Mouse (Mus musculus) liver, adult 10 weeks (tissue): ENCODE measurements around the gene Creg1. TPM values are rescaled to one million over a fixed set of nuclear protein-coding genes. Genes with fewer than 3 reads are reported as not detected.

Source experiments
- polyA plus RNA-seq: library from polyadenylated mRNA; stranded (reverse); fragments of 350-450 nt; fragmentation: Illumina TruSeq; extraction: RNeasy Lipid Tissue Mini Kit (QIAGEN cat#74804); gene quantifications from one replicate; pipeline ENCODE4 v1.2.3, GENCODE M21; 2014; ENCODE audit warnings: low read depth, low replicate concordance

The Creg1 gene
- polyA plus RNA-seq = 984 TPM

GRCm38 (mm10) chr1:165763635-165764372, at the start of gene Creg1:
Gene Creg1, plus strand, starts transcription at chr1:165763746.

GRCm38 (mm10) chr1:165788511-165788910, 25.0 kb downstream of the Creg1 start, which contains the start of gene Cd247:
Gene Cd247, plus strand, starts transcription at chr1:165788681.

Other genes starting within 250 kb of the Creg1 start
- gene Mpzl1, start 129.2 kb upstream of the Creg1 start, polyA plus RNA-seq = 5.2 TPM
- gene Rcsd1, start 54.0 kb upstream of the Creg1 start, polyA plus RNA-seq = 2.1 TPM
- not detected for gene Cd247, start 24.9 kb downstream of the Creg1 start, polyA plus RNA-seq
- 3.2 TPM for gene Pou2f1, start 238.9 kb downstream of the Creg1 start, polyA plus RNA-seq